Mouse (Mus musculus): ENCODE measurements at regions not wholly inside any gene's neighbourhood (a gene's known extent, or its start where the extent isn't known, plus 50 kb on each side); places are given as distances from the start of the nearest gene placed in this dataset.
A peak's percentile ranks its signal among the peaks of the same experiment; 100 is the strongest.

GRCm38 (mm10) chr8:101366722-101367121 lies 1418.7 kb downstream of the Cdh11 start:
- intact Hi-C loops (cut with DNase I) = no loop called here
- DNase-seq (ENCODE audit: low spot score in 2 of 2) = peak in 1 of 2 experiments; percentile 25

DNA sequence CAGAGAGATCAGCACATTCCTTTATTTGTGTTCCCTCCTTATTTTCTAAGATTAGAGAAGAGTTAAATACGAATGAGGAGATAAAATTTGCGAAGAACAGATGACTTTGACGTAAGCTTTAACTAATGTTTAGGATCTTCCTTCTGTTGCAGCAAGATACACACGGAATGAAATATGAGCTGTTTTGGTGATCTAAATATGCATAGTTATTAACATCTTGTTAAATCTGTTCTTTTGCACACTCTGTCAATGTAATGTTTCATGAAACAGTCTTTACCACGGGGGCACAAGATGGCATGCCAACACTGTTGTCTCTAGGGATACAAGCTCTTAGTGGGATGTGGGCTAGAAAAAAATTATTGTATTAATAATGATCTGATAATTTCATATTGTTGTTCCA lies 1434.6 kb downstream of the Cdh11 start:
- intact Hi-C loops (cut with DNase I) = no loop called here
- no peak for DNase-seq (ENCODE audit: low spot score in 2 of 2)

GRCm38 (mm10) chr8:101349736-101350135 lies 1435.7 kb downstream of the Cdh11 start:
- DNase-seq (ENCODE audit: low spot score in 2 of 2) = no peak
- intact Hi-C loops (cut with DNase I) = no loop called here

DNA sequence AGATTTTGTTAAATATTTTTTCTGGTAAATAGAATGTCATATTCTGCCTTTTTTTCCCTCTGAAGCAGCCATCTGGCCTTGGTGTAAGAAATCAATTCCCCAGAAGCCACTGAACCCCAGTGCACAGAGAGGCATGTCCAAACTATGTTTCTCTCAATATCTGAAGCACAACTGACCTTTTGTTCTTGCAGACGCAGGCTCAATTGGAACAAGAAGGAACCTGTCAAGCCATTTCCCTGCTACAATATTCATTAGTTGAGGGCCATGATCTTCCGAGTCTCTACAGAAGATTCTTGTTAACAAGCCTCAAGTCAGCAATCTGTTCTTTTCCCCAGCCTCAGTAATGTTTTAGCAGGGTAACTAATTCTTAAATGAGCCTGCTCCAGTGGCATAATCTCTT lies 1456.2 kb downstream of the Cdh11 start:
- no peak for DNase-seq (ENCODE audit: low spot score in 2 of 2)
- intact Hi-C loops (cut with DNase I) = no loop called here

GRCm38 (mm10) chr8:101328780-101329179 lies 1456.7 kb downstream of the Cdh11 start:
- DNase-seq (ENCODE audit: low spot score in 2 of 2) = no peak
- intact Hi-C loops (cut with DNase I) = no loop called here

DNA sequence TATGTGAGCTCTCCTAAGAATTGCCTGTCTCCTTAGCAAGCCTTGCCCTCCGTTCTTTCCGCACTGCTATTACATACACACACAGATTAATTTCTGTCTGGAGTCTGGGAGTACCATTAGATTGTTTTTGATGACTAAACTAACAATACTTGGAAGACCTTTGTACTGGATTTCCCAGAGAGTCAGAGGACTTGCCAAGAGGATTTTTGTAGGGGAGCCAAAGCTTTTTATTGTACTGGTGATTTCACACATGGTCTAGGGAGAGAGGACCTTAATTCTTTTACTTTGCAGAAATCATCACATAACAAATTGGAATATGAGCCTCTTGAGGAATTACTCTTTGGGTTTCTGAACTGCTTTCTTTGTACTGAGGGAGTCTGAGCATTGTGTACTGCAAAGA lies 1486.9 kb downstream of the Cdh11 start:
- DNase-seq (ENCODE audit: low spot score in 2 of 2) = no peak
- intact Hi-C loops (cut with DNase I) = no loop called here

DNA sequence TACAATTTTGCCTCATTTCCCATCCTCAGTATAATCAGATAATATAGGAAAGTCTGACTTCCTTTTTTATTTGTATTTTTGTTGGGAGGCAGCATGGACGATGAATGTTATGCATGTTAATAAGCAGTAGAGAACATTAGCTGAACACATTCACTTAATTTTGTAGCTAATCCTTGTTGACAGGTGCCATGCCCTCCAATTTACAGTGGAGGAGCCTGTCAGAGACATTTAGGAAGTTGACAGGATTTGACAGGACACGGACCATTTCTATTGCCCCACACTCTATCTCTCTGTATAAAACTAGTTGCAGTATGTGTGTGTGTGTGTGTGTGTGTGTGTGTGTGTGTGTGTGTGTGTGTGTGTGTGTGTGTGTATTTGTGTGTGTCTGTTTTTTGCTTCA lies 1495.4 kb downstream of the Cdh11 start:
- no peak for DNase-seq (ENCODE audit: low spot score in 2 of 2)
- intact Hi-C loops (cut with DNase I) = no loop called here

- intact Hi-C loops (cut with DNase I) = no loop called here
- no peak for DNase-seq (ENCODE audit: low spot score in 2 of 2)
These were observed 1542.8 kb downstream of the Cdh11 start for GRCm38 (mm10) chr8:101242632-101243031.

DNA sequence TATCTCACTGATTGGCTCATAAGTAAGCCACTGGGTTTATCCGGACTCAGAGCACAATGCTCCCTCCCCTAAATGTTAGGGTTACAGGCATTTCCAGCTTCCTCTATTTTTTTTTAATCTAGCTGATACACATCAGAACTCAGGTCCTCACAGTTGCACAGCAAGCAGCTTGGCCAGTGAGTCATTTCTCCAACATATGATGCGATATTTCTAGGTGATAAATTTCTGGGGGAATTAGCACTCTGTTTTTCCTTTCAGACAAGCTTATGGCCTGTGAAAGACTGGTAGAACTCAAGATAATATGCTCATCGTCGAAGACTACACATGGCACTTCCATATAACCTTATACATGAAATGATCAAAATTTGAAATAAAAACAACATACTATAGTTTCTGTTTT lies 1543.6 kb downstream of the Cdh11 start:
- peak; percentile 1 to 36 for DNase-seq (ENCODE audit: low spot score in 2 of 2)
- intact Hi-C loops (cut with DNase I) = no loop called here

DNA sequence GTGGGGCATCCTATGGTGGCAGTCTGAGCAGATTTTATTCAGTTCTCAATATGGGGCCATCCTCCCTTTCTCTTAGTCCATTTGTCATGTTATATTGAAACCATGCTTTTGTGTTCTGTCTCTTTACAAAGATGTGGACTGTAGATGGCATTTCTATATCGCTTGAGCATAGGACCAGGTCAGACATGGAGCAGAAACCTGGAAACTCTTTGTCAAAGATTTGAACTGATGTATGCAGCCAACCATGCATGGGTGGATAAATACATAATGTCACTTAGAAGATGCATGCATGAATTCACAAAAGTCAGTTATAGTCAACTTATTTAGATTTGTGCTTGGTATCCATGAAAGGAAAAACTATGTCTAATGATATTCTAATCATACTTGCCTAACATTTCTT lies 1587.5 kb downstream of the Cdh11 start:
- intact Hi-C loops (cut with DNase I) = no loop called here
- no peak for DNase-seq (ENCODE audit: low spot score in 2 of 2)

GRCm38 (mm10) chr8:101196740-101197139 lies 1588.7 kb downstream of the Cdh11 start:
- intact Hi-C loops (cut with DNase I) = no loop called here
- DNase-seq (ENCODE audit: low spot score in 2 of 2) = no peak

GRCm38 (mm10) chr8:101188566-101188965 lies 1596.9 kb downstream of the Cdh11 start:
- DNase-seq (ENCODE audit: low spot score in 2 of 2) = no peak
- intact Hi-C loops (cut with DNase I) = loop anchor here (5.0 kb wide), 1 partner anchor 39 kb away; no protein-coding TSS in a partner anchor

- intact Hi-C loops (cut with DNase I) = no loop called here
- no peak for DNase-seq (ENCODE audit: low spot score in 2 of 2)
These were observed 1630.5 kb downstream of the Cdh11 start for GRCm38 (mm10) chr8:101154923-101155322.
